Mouse (Mus musculus): ENCODE results near the gene Pdlim4.
"Not testable (repeated sequence)": the region's sequence is repeated elsewhere in the genome, so short reads cannot be mapped to it uniquely, and the experiment has no call there.

- not testable (repeated sequence) for TF ChIP-seq POLR2A (IDR thresholded peaks at IDR 0.05; ENCODE audit: control insufficient read depth, low read depth, low read length); CTCF (IDR thresholded peaks at IDR 0.05; ENCODE audit: control insufficient read depth, insufficient read depth, insufficient replicate concordance, low read depth, low read length)
Observed at GRCm38 (mm10) chr11:54032872-54033271, 35.9 kb downstream of the Pdlim4 start.
